ENCODE assay signal across 16 mouse cellular contexts in genomic region chr2:93162791-93163190, GRCm38 (mm10). TPM values are rescaled to one million over a fixed set of nuclear protein-coding genes. Genes with fewer than 3 reads are reported as not detected.
DNase-seq lines count a peak whose midpoint lies in the region; ATAC-seq and TF ChIP-seq lines count a peak whose summit lies in the region.
"Had no signal": no experiment of that assay in that cellular context is flagged by ENCODE, and none has a peak within 500 bp of the region (broad histone marks: within the 10 kb centered on the region; RNA-seq: fewer than 3 reads in every experiment).

No protein-coding gene starts in this region.

- H3K27ac ChIP-seq in gastrocnemius, adult 2 months = peak overlapping the region; percentile 66
- H3K27ac ChIP-seq in kidney, embryonic 15.5 days = no peak overlapping the region
- H3K27ac ChIP-seq in MEL (ENCODE audit: control insufficient read depth, low read depth, low read length) = peak overlapping the region; percentile 95
- H3K27ac ChIP-seq in heart, postnatal 0 days (ENCODE audit: low read depth) = peak overlapping the region; percentile 49
- H3K27ac ChIP-seq: embryonic facial prominence, embryonic 13.5 days; hindbrain, embryonic 13.5 days; kidney, postnatal 0 days; limb, embryonic 15.5 days; neural tube, embryonic 13.5 days had no signal

- H3K36me3 ChIP-seq in kidney, embryonic 15.5 days = no peaks in the 10 kb centered on the region
- peaks cover 0 to 41% of the 10 kb centered on the region in 2 experiments; a peak in 2 of 4 replicates for H3K36me3 ChIP-seq in MEL (ENCODE audit: control insufficient read depth in 1 of 2, insufficient read depth in 2 of 2, low read length in 2 of 2)
- no peaks in the 10 kb centered on the region for H3K36me3 ChIP-seq in heart, postnatal 0 days (replicated peaks; ENCODE audit: control insufficient read depth, insufficient read depth, low read length)
- H3K36me3 ChIP-seq: embryonic facial prominence, embryonic 13.5 days; hindbrain, embryonic 13.5 days; limb, embryonic 15.5 days; neural tube, embryonic 13.5 days had no signal

- no peak for TF ChIP-seq POLR2A in MEL (IDR thresholded peaks at IDR 0.05; ENCODE audit: control insufficient read depth in 1 of 2, insufficient read depth in 1 of 2, low read depth in 1 of 2, low read length in 2 of 2, poor library complexity in 1 of 2)

- peaks cover 18% of the 10 kb centered on the region; the same call in 1 of the 2 replicates for H3K4me1 ChIP-seq in kidney, embryonic 15.5 days
- H3K4me1 ChIP-seq in MEL (ENCODE audit: control insufficient read depth in 1 of 2, insufficient read depth in 2 of 2, low read length in 2 of 2) = peaks cover 34 to 51% of the 10 kb centered on the region in 2 experiments
- H3K4me1 ChIP-seq in heart, postnatal 0 days (ENCODE audit: control insufficient read depth, insufficient read depth) = peaks cover 18% of the 10 kb centered on the region
- H3K4me1 ChIP-seq: limb, embryonic 15.5 days had no signal

- no peak for TF ChIP-seq RAD21 in MEL (IDR thresholded peaks at IDR 0.05; ENCODE audit: low read depth, low read length)

- intact Hi-C loops in gastrocnemius, adult 2 months (cut with DNase I) = no loop called here

- 70% methylated on average over 4 of the region's 4 CpGs for WGBS in kidney, embryonic 15.5 days
- WGBS in heart, postnatal 0 days = 35% methylated on average over 4 of the region's 4 CpGs

- H3K79me2 ChIP-seq in MEL (ENCODE audit: control insufficient read depth, insufficient read depth, low read length, poor library complexity) = no peaks in the 10 kb centered on the region

- ATAC-seq in kidney, embryonic 15.5 days (replicated peaks; ENCODE audit: low FRiP score) = no peak
- ATAC-seq in heart, postnatal 0 days (ENCODE audit: insufficient read depth, low read depth) = peak; percentile 19
- ATAC-seq: Patski had no signal

- DNase-seq in gastrocnemius, adult 2 months = no peak
- DNase-seq in gastrocnemius, postnatal 25 days = no peak
- DNase-seq in kidney, postnatal 14 days = peak; percentile 29
- DNase-seq in MEL (ENCODE audit: low read depth, low spot score) = peak; percentile 59
- no peak for DNase-seq in heart, postnatal 0 days (ENCODE audit: low spot score)
- no peak for DNase-seq in embryo, embryonic 11 days
- DNase-seq in cerebellum, adult 11 months = no peak
- DNase-seq: cerebellum, adult 18-20 months; lung, postnatal 10 days had no signal

- 0 out of 2 replicates have a peak, but pooled peaks cover 8% of the 10 kb centered on the region for H3K27me3 ChIP-seq in kidney, embryonic 15.5 days
- no peaks in the 10 kb centered on the region for H3K27me3 ChIP-seq in MEL (ENCODE audit: control insufficient read depth in 1 of 2, insufficient read depth in 2 of 2, low read length in 2 of 2)
- no peaks in the 10 kb centered on the region for H3K27me3 ChIP-seq in heart, postnatal 0 days (ENCODE audit: control insufficient read depth, insufficient read depth, low read length)
- H3K27me3 ChIP-seq: embryonic facial prominence, embryonic 13.5 days; hindbrain, embryonic 13.5 days; limb, embryonic 15.5 days; neural tube, embryonic 13.5 days had no signal

- no peak overlapping the region for H3K9ac ChIP-seq in kidney, embryonic 15.5 days
- peak overlapping the region; percentile 42 for H3K9ac ChIP-seq in MEL (ENCODE audit: control insufficient read depth, low read depth, low read length, poor library complexity, severe bottlenecking)
- no peak overlapping the region for H3K9ac ChIP-seq in heart, postnatal 0 days (replicated peaks; ENCODE audit: low read depth, low read length)
- H3K9ac ChIP-seq: embryonic facial prominence, embryonic 13.5 days; hindbrain, embryonic 13.5 days; limb, embryonic 15.5 days; neural tube, embryonic 13.5 days had no signal

- no peak overlapping the region for H3K4me3 ChIP-seq in gastrocnemius, adult 2 months
- H3K4me3 ChIP-seq in kidney, embryonic 15.5 days (replicated peaks) = no peak overlapping the region
- no peak overlapping the region for H3K4me3 ChIP-seq in MEL (ENCODE audit: control insufficient read depth in 1 of 2, insufficient read depth in 1 of 2, low read depth in 2 of 2, low read length in 2 of 2)
- H3K4me3 ChIP-seq in heart, postnatal 0 days (ENCODE audit: low read depth, low read length) = no peak overlapping the region
- H3K4me3 ChIP-seq: embryonic facial prominence, embryonic 13.5 days; hindbrain, embryonic 13.5 days; limb, embryonic 15.5 days; neural tube, embryonic 13.5 days had no signal

- no peak overlapping the region for H3K4me2 ChIP-seq in kidney, embryonic 15.5 days
- no peak overlapping the region for H3K4me2 ChIP-seq in heart, postnatal 0 days (ENCODE audit: low read depth, low read length)
- H3K4me2 ChIP-seq: embryonic facial prominence, embryonic 13.5 days; hindbrain, embryonic 13.5 days; limb, embryonic 15.5 days; neural tube, embryonic 13.5 days had no signal

- no peak for TF ChIP-seq CTCF in gastrocnemius, adult 2 months (IDR thresholded peaks at IDR 0.05)
- no peak for TF ChIP-seq CTCF in MEL (IDR thresholded peaks at IDR 0.05 in 2 of 3, conservative IDR thresholded peaks at IDR 0.05 in 1 of 3; ENCODE audit: control insufficient read depth in 1 of 3, insufficient read depth in 1 of 3, low read depth in 2 of 3, low read length in 3 of 3, poor library complexity in 1 of 3, severe bottlenecking in 1 of 3)
- TF ChIP-seq CTCF in heart, postnatal 0 days (IDR thresholded peaks at IDR 0.05; ENCODE audit: low read depth) = no peak

- no peaks in the 10 kb centered on the region for H3K9me3 ChIP-seq in kidney, embryonic 15.5 days (replicated peaks)
- H3K9me3 ChIP-seq in MEL (replicated peaks; ENCODE audit: insufficient read depth, low read length) = no peaks in the 10 kb centered on the region
- no peaks in the 10 kb centered on the region for H3K9me3 ChIP-seq in heart, postnatal 0 days (replicated peaks; ENCODE audit: control insufficient read depth, low read length)
- H3K9me3 ChIP-seq: embryonic facial prominence, embryonic 13.5 days; hindbrain, embryonic 13.5 days; limb, embryonic 15.5 days; neural tube, embryonic 13.5 days had no signal

- TF ChIP-seq EP300 in MEL (IDR thresholded peaks at IDR 0.05; ENCODE audit: low read depth in 1 of 2, low read length in 2 of 2) = 0 out of 4 replicates have a peak, but pooled peaks of 1 of the 2 experiments have one; percentile 19
- peak; percentile 63; the same call in 1 of the 2 replicates for TF ChIP-seq EP300 in heart, postnatal 0 days (IDR thresholded peaks at IDR 0.05; ENCODE audit: low read depth)

TF ChIP-seq in MEL, 35 proteins besides CTCF, POLR2A, EP300 and RAD21:
- no peak for TF ChIP-seq JUND (IDR thresholded peaks at IDR 0.05; ENCODE audit: low read depth, low read length)
- TF ChIP-seq MAFK (IDR thresholded peaks at IDR 0.05; ENCODE audit: borderline replicate concordance, low read depth, low read length) = no peak
- no peak for TF ChIP-seq ETS1 (IDR thresholded peaks at IDR 0.05; ENCODE audit: low read depth, low read length)
- TF ChIP-seq MYB (IDR thresholded peaks at IDR 0.05; ENCODE audit: low read depth, low read length) = no peak
- TF ChIP-seq GABPA (IDR thresholded peaks at IDR 0.05; ENCODE audit: low read depth, low read length) = no peak
- no peak for TF ChIP-seq CHD2 (IDR thresholded peaks at IDR 0.05; ENCODE audit: low read length)
- no peak for TF ChIP-seq ZKSCAN1 (IDR thresholded peaks at IDR 0.05; ENCODE audit: low read depth, low read length)
- no peak for TF ChIP-seq TBP (IDR thresholded peaks at IDR 0.05; ENCODE audit: low read depth, low read length)
- no peak for TF ChIP-seq ELF1 (IDR thresholded peaks at IDR 0.05; ENCODE audit: low read depth, low read length)
- peak; percentile 38; the same call in 1 of the 2 replicates for TF ChIP-seq GATA1 (IDR thresholded peaks at IDR 0.05; ENCODE audit: low read depth, low read length)
- TF ChIP-seq SIN3A (IDR thresholded peaks at IDR 0.05; ENCODE audit: low read length) = peak; percentile 24; the same call in 1 of the 2 replicates
- TF ChIP-seq RCOR1 (IDR thresholded peaks at IDR 0.05; ENCODE audit: low read depth, low read length) = no peak; the same call in 1 of the 2 replicates
- TF ChIP-seq MYC (IDR thresholded peaks at IDR 0.05; ENCODE audit: low read depth, low read length) = peak; percentile 22; the same call in 1 of the 2 replicates
- TF ChIP-seq CHD1 (IDR thresholded peaks at IDR 0.05; ENCODE audit: low read depth, low read length) = no peak
- no peak for TF ChIP-seq ZC3H11A (IDR thresholded peaks at IDR 0.05; ENCODE audit: low read depth, low read length)
- no peak for TF ChIP-seq POLR2AphosphoS5 (IDR thresholded peaks at IDR 0.05; ENCODE audit: borderline replicate concordance, low read depth, low read length)

RNA-seq across cellular contexts. Expression of gene Trp53i11, which starts 24.6 kb away (rescaled TPM):
- 1 to 10 TPM; 3.4 to 6.1 TPM for total RNA-seq in gastrocnemius, adult 2 months (2021)
- total RNA-seq in gastrocnemius, postnatal 25 days (2021) = 1 to 10 TPM; 3.5 to 7.0 TPM
- polyA plus RNA-seq in kidney, embryonic 15.5 days (2015; fragmentation: Nextera tagmentation; extraction: Ambion mirVana) = 36.1 and 42.1 TPM in 2 replicates
- not detected in 2 replicates for total RNA-seq in MEL (2012; rRNA removed)
- not detected for polyA plus RNA-seq in MEL (2012; ENCODE audit: insufficient read depth in 1 of 2, insufficient read length in 2 of 2, low read depth in 1 of 2, low replicate concordance in 2 of 2, missing spikeins in 1 of 2)
- total RNA-seq in heart, postnatal 0 days (2014; rRNA removed; ENCODE audit: low replicate concordance) = 74.3 and 77.2 TPM in 2 replicates
- 15.1 and 17.4 TPM in 2 replicates for polyA plus RNA-seq in heart, postnatal 0 days (2015; fragmentation: Nextera tagmentation; extraction: Ambion mirVana)

Comparison
In these comparisons a context has a peak if more than half of its experiments do, and no peak if none do; other contexts are left out.
1. DNase-seq: peak in kidney, postnatal 14 days (single experiment) and MEL (single experiment); none in gastrocnemius, adult 2 months (single experiment), gastrocnemius, postnatal 25 days (single experiment), heart, postnatal 0 days (single experiment), embryo, embryonic 11 days (single experiment) and cerebellum, adult 11 months (single experiment).